Mouse (Mus musculus): ENCODE results near the gene Fbxw25. TPM values are rescaled to one million over a fixed set of nuclear protein-coding genes. Genes with fewer than 3 reads are reported as not detected.

The Fbxw25 gene
- polyA plus RNA-seq (2014; fragmentation: Illumina TruSeq; extraction: RNeasy Lipid Tissue Mini Kit (QIAGEN cat#74804); ENCODE audit: low read depth, low replicate concordance): not detected

GRCm38 (mm10) chr9:109664552-109664951 is at the start of gene Fbxw25:
Gene Fbxw25, minus strand, starts transcription at chr9:109664652.

DNA sequence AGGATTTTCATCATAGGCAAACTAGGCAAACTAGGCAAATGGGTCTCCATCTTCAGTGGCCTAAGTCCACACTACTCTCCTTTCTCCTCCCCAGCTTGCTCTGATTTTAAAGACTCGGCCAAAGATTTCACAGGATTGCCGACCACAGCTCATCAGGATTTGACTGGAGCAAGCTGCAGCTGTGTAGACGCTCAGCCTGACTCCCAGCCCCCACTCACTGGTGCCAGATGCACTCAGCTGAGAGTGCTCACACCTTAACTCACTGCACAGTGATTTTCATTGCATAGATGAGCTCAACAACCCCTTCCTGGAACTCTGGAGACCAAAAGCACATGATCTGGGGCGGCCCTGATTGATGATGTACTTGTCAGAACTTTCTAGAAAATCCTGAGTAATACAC is 38.1 kb upstream of the Fbxw25 start, which contains the start of gene Fbxw18:
Gene Fbxw18 (minus strand): TSS at position 101 of the 400 bp plus-strand sequence.

DNA sequence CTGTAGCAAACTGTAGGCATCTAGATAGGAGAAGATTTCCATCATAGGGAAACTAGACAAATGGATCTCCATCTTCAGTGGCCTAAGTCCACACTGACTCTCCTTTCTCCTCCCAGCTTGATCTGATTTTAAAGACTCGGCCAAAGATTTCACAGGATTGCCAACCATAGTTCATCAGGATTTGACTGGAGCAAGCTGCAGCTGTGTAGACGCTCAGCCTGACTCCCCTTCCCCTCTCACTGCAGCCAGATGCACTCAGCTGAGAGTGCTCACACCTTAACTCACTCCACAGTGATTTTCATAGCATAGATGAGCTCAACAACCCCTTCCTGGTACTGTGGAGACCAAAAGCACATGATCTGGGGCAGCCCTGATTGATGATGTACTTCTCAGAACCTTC is 38.5 kb downstream of the Fbxw25 start, which contains the start of gene Fbxw24:
Gene Fbxw24 (minus strand): TSS at position 101 of the 400 bp plus-strand sequence.

Other genes starting within 250 kb of the Fbxw25 start
- not detected for gene Fbxw16, start 215.5 kb downstream of the Fbxw25 start, polyA plus RNA-seq (2014; fragmentation: Illumina TruSeq; extraction: RNeasy Lipid Tissue Mini Kit (QIAGEN cat#74804); ENCODE audit: low read depth, low replicate concordance)
- not detected for gene Fbxw19, start 168.8 kb downstream of the Fbxw25 start, polyA plus RNA-seq (2014; fragmentation: Illumina TruSeq; extraction: RNeasy Lipid Tissue Mini Kit (QIAGEN cat#74804); ENCODE audit: low read depth, low replicate concordance)
- not detected for gene Fbxw15, start 96.4 kb downstream of the Fbxw25 start, polyA plus RNA-seq (2014; fragmentation: Illumina TruSeq; extraction: RNeasy Lipid Tissue Mini Kit (QIAGEN cat#74804); ENCODE audit: low read depth, low replicate concordance)
- gene Fbxw24, start 38.6 kb downstream of the Fbxw25 start, polyA plus RNA-seq (2014; fragmentation: Illumina TruSeq; extraction: RNeasy Lipid Tissue Mini Kit (QIAGEN cat#74804); ENCODE audit: low read depth, low replicate concordance): not detected
- gene Fbxw18, start 38.0 kb upstream of the Fbxw25 start, polyA plus RNA-seq (2014; fragmentation: Illumina TruSeq; extraction: RNeasy Lipid Tissue Mini Kit (QIAGEN cat#74804); ENCODE audit: low read depth, low replicate concordance): not detected
- gene Fbxw26, start 81.4 kb upstream of the Fbxw25 start, polyA plus RNA-seq (2014; fragmentation: Illumina TruSeq; extraction: RNeasy Lipid Tissue Mini Kit (QIAGEN cat#74804); ENCODE audit: low read depth, low replicate concordance): not detected
- gene Fbxw27, start 126.0 kb upstream of the Fbxw25 start, polyA plus RNA-seq (2014; fragmentation: Illumina TruSeq; extraction: RNeasy Lipid Tissue Mini Kit (QIAGEN cat#74804); ENCODE audit: low read depth, low replicate concordance): not detected
- not detected for gene Spink8, start 147.6 kb upstream of the Fbxw25 start, polyA plus RNA-seq (2014; fragmentation: Illumina TruSeq; extraction: RNeasy Lipid Tissue Mini Kit (QIAGEN cat#74804); ENCODE audit: low read depth, low replicate concordance)
- 7.1 TPM for gene Nme6, start 168.1 kb upstream of the Fbxw25 start, polyA plus RNA-seq (2014; fragmentation: Illumina TruSeq; extraction: RNeasy Lipid Tissue Mini Kit (QIAGEN cat#74804); ENCODE audit: low read depth, low replicate concordance)
- not detected for gene Camp, start 185.0 kb upstream of the Fbxw25 start, polyA plus RNA-seq (2014; fragmentation: Illumina TruSeq; extraction: RNeasy Lipid Tissue Mini Kit (QIAGEN cat#74804); ENCODE audit: low read depth, low replicate concordance)
- 1.5 TPM for gene Cdc25a, start 210.9 kb upstream of the Fbxw25 start, polyA plus RNA-seq (2014; fragmentation: Illumina TruSeq; extraction: RNeasy Lipid Tissue Mini Kit (QIAGEN cat#74804); ENCODE audit: low read depth, low replicate concordance)